Mouse (Mus musculus) limb, embryonic 11.5 days (tissue): ENCODE results near the gene Net1. TPM values are rescaled to one million over a fixed set of nuclear protein-coding genes. Genes with fewer than 3 reads are reported as not detected.
"Not testable (repeated sequence)": the region's sequence is repeated elsewhere in the genome, so short reads cannot be mapped to it uniquely, and the experiment has no call there.

Experiments used
- ATAC-seq: fragments of 200-750 bp; cut with Nextera tagmentation; 2 replicates; pipeline ENCODE4 v1.8.0; 2017; ENCODE audit warnings: low read depth; ENCODE audit not compliant: insufficient number of reproducible peaks, low FRiP score, low TSS enrichment
- DNase-seq: peaks from one replicate; pipeline ENCODE4 v3.0.0-alpha.2; 2015; ENCODE audit warnings: low spot score
- H3K27ac ChIP-seq: fragments of 300-500 bp; sonication (generic); replicated peaks from 2 replicates; pipeline ENCODE4 v1.5.1; 2014; ENCODE audit warnings: low read depth, mild to moderate bottlenecking, low read length
- H3K27me3 ChIP-seq: fragments of 300-500 bp; sonication (generic); 2 replicates; pipeline ENCODE4 v1.6.1; 2014; ENCODE audit warnings: mild to moderate bottlenecking, low read length, mixed read lengths; ENCODE audit not compliant: control insufficient read depth, insufficient read depth
- H3K36me3 ChIP-seq: fragments of 300-500 bp; sonication (generic); 2 replicates; pipeline ENCODE4 v1.6.1; 2014; ENCODE audit warnings: mild to moderate bottlenecking, low read length, moderate library complexity, mixed read lengths; ENCODE audit not compliant: control insufficient read depth, insufficient read depth
- H3K4me1 ChIP-seq: fragments of 300-500 bp; sonication (generic); 2 replicates; pipeline ENCODE4 v1.6.1; 2014; ENCODE audit warnings: low read length, mixed read lengths; ENCODE audit not compliant: control insufficient read depth, insufficient read depth
- H3K4me2 ChIP-seq: fragments of 300-500 bp; sonication (generic); 2 replicates; pipeline ENCODE4 v1.6.1; 2014; ENCODE audit warnings: low read depth, mild to moderate bottlenecking, moderate library complexity; ENCODE audit not compliant: severe bottlenecking
- H3K4me3 ChIP-seq: fragments of 300-500 bp; sonication (generic); 2 replicates; pipeline ENCODE4 v1.5.1; 2014; ENCODE audit warnings: low read depth, low read length
- H3K9ac ChIP-seq: fragments of 300-500 bp; sonication (generic); 2 replicates; pipeline ENCODE4 v1.6.1; 2014; ENCODE audit warnings: mild to moderate bottlenecking, low read length
- H3K9me3 ChIP-seq: fragments of 300-500 bp; sonication (generic); 2 replicates; pipeline ENCODE4 v1.6.1; 2016; ENCODE audit warnings: low read length; ENCODE audit not compliant: control insufficient read depth
- WGBS: fragments of 180-500 bp; shearing (Covaris S2); extraction: QIAGEN DNeasy Blood & Tissue Kit; methylation state at CpG from one replicate; pipeline ENCODE4 v1.1.7; 2014; 5-methylcytosine and 5-hydroxymethylcytosine counted together
- microRNA-seq: library from miRNA; unstranded; fragments of <30 nt; microRNA quantifications from one replicate; pipeline ENCODE4, GENCODE M21; 2016
- polyA plus RNA-seq: library from polyadenylated mRNA; unstranded; fragments of >200 nt; fragmentation: Nextera tagmentation; extraction: Ambion mirVana; gene quantifications from 2 replicates; pipeline ENCODE4 v1.2.1, GENCODE M21; 2014

Gene Net1
- polyA plus RNA-seq, 1 experiment from 2014 or later, result 95.9 TPM

DNA sequence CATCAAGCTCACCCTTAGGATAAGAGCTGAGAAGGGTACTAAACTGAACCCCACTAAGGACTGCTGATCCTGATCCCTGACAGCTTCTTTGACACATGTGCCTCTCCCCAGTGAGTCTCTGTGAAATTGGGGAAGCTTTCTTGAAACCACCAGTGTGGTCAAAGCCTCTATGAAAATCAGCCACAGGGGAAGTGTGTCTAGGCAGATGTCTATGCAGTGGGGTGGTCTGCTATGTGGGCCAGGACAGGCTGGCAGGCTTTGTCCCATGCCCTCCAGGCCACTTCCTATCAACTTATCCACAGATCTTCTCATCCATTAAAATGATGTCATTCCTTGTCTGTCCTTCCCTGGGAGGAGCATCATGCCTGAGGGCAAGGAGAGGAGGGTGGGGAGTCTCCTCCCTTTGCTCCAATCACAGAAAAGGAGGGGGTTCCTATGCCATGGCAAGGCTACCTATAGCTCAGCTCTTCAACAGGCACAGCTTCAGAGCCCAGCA, 80.7 kb downstream of the Net1 start, which contains the start of gene Calm4:
TSS of gene Calm4 (plus strand) at position 446 of the 496 bp plus-strand sequence.
- not testable (repeated sequence) for H3K4me1 ChIP-seq, H3K9me3 ChIP-seq, H3K36me3 ChIP-seq, H3K4me3 ChIP-seq, ATAC-seq, H3K9ac ChIP-seq, H3K4me2 ChIP-seq, H3K27ac ChIP-seq, DNase-seq, H3K27me3 ChIP-seq

GRCm38 (mm10) chr13:3833644-3834043, 84.4 kb downstream of the Net1 start:
- not testable (repeated sequence) for H3K9ac ChIP-seq, ATAC-seq, DNase-seq, H3K27ac ChIP-seq, H3K4me1 ChIP-seq, H3K27me3 ChIP-seq, H3K4me2 ChIP-seq, H3K36me3 ChIP-seq, H3K9me3 ChIP-seq, H3K4me3 ChIP-seq

DNA sequence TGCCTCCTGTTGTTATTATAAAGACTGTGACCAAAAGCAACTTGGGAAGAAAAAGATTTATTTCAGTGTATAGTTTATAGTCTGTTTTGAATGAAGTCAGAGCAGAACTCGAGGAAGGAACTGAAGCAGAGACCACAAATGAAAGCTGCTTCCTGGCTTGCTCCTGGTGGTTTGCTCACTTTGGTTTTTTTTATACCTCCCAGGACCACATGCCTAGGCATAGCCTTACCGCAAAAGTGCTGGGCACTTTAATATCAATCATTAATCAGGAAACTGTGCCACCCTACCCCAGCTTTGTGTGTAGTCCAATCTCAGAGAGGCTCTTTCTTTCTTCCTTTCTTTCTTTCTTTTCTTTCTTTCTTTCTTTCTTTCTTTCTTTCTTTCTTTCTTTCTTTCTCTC, 85.6 kb downstream of the Net1 start:
- no peaks in the 10 kb centered on the region for H3K9me3 ChIP-seq
- DNase-seq (no peak), ATAC-seq (no peak)
- H3K27ac ChIP-seq, result no peak overlapping the region
- H3K27me3 ChIP-seq, result no peaks in the 10 kb centered on the region
- no peak overlapping the region for H3K4me3 ChIP-seq
- no peak overlapping the region for H3K4me2 ChIP-seq
- WGBS, result 69% methylated on average over 2 of the region's 2 CpGs
- no peaks in the 10 kb centered on the region for H3K36me3 ChIP-seq
- H3K9ac ChIP-seq, result no peak overlapping the region
- H3K4me1 ChIP-seq, result no peaks in the 10 kb centered on the region

Small RNAs within 50 kb of the gene (microRNA-seq; reads per million reads assigned to microRNA genes)
- gene Gm22460, result not detected

Other genes with a start within 250 kb of the Net1 start
- 0.27 and 0.96 TPM in 2 replicates for gene Calml3, start 113.9 kb downstream of the Net1 start, polyA plus RNA-seq
- gene Calm4, start 80.5 kb downstream of the Net1 start, polyA plus RNA-seq, result not detected in 2 replicates
- gene Calm5, start 64.0 kb downstream of the Net1 start, polyA plus RNA-seq, result not detected in 2 replicates
- not detected in 2 replicates for gene Tubal3, start 54 bp upstream of the Net1 start, polyA plus RNA-seq
- gene Ucn3, start 27.1 kb upstream of the Net1 start, polyA plus RNA-seq, result not detected in 2 replicates
- gene Akr1c14, start 130.8 kb upstream of the Net1 start, polyA plus RNA-seq, result 0.16 and 0.33 TPM in 2 replicates
- not detected in 2 replicates for gene Akr1c18, start 232.4 kb upstream of the Net1 start, polyA plus RNA-seq